Mouse (Mus musculus): ENCODE results near the gene Ccdc153. TPM values are rescaled to one million over a fixed set of nuclear protein-coding genes. Genes with fewer than 3 reads are reported as not detected.

Gene Ccdc153
- polyA plus RNA-seq, 1 experiment from 2014 or later = not detected

GRCm38 (mm10) chr9:44267319-44268026 lies 27.0 kb downstream of the Ccdc153 start:
- Histone ChIP-seq H3K4me2 (ENCODE audit: low read length) (peak overlapping the region; percentile 72), H3K4me1 (ENCODE audit: control insufficient read depth, insufficient read depth, low read depth, low read length) (peaks cover 13% of the 10 kb centered on the region), H3K9ac (ENCODE audit: low read depth, low read length) (peak overlapping the region; percentile 77), H3K9me3 (ENCODE audit: control insufficient read depth, low read length) (no peaks in the 10 kb centered on the region), H3K4me3 (ENCODE audit: low read length) (peak overlapping the region; percentile 44), H3K27ac (ENCODE audit: low read depth, low read length) (peak overlapping the region; percentile 76), H3K36me3 (ENCODE audit: control insufficient read depth, insufficient read depth, low read length) (no peaks in the 10 kb centered on the region), H3K27me3 (replicated peaks; ENCODE audit: control insufficient read depth, insufficient read depth, low read length) (no peaks in the 10 kb centered on the region)
- ATAC-seq = peak; percentile 34
- 12% methylated on average over 19 of the region's 23 CpGs for WGBS

GRCm38 (mm10) chr9:44268027-44268360 lies 27.5 kb downstream of the Ccdc153 start:
- peak overlapping the region; percentile 77 for H3K9ac ChIP-seq (ENCODE audit: low read depth, low read length)
- peak overlapping the region; percentile 72 for H3K4me2 ChIP-seq (ENCODE audit: low read length)
- ATAC-seq = peak; percentile 85
- peak overlapping the region; percentile 44 for H3K4me3 ChIP-seq (ENCODE audit: low read length)
- WGBS = 8% methylated on average over 26 of the region's 28 CpGs
- H3K36me3 ChIP-seq (ENCODE audit: control insufficient read depth, insufficient read depth, low read length) = no peaks in the 10 kb centered on the region; the same call in 1 of the 2 replicates
- peak overlapping the region; percentile 76 for H3K27ac ChIP-seq (ENCODE audit: low read depth, low read length)
- H3K9me3 ChIP-seq (ENCODE audit: control insufficient read depth, low read length) = no peaks in the 10 kb centered on the region
- H3K4me1 ChIP-seq (ENCODE audit: control insufficient read depth, insufficient read depth, low read depth, low read length) = peaks cover 13% of the 10 kb centered on the region
- H3K27me3 ChIP-seq (replicated peaks; ENCODE audit: control insufficient read depth, insufficient read depth, low read length) = no peaks in the 10 kb centered on the region

- H3K27ac ChIP-seq (ENCODE audit: low read depth, low read length) = peak within 1 kb of the TSS; percentile 76
- no peaks in the 10 kb centered on the region for H3K9me3 ChIP-seq (ENCODE audit: control insufficient read depth, low read length)
- WGBS = 84% methylated on average over 6 of the region's 6 CpGs
- no peak for ATAC-seq
- H3K4me2 ChIP-seq (ENCODE audit: low read length) = peak within 1 kb of the TSS; percentile 72
- H3K27me3 ChIP-seq (replicated peaks; ENCODE audit: control insufficient read depth, insufficient read depth, low read length) = no peaks in the 10 kb centered on the region
- peaks cover under 1% of the 10 kb centered on the region; the same call in 1 of the 2 replicates for H3K36me3 ChIP-seq (ENCODE audit: control insufficient read depth, insufficient read depth, low read length)
- peaks cover 13% of the 10 kb centered on the region for H3K4me1 ChIP-seq (ENCODE audit: control insufficient read depth, insufficient read depth, low read depth, low read length)
- peak within 1 kb of the TSS; percentile 77 for H3K9ac ChIP-seq (ENCODE audit: low read depth, low read length)
- H3K4me3 ChIP-seq (ENCODE audit: low read length) = peak within 1 kb of the TSS; percentile 44
Observed at GRCm38 (mm10) chr9:44268432-44268831, 28.0 kb downstream of the Ccdc153 start, which contains the start of gene Nlrx1. TSS of gene Nlrx1 (minus strand) at chr9:44268599.

GRCm38 (mm10) chr9:44269077-44269476 lies 28.6 kb downstream of the Ccdc153 start:
- Histone ChIP-seq H3K9me3 (ENCODE audit: control insufficient read depth, low read length) (no peaks in the 10 kb centered on the region), H3K4me1 (ENCODE audit: control insufficient read depth, insufficient read depth, low read depth, low read length) (peaks cover 13% of the 10 kb centered on the region), H3K27ac (ENCODE audit: low read depth, low read length) (no peak overlapping the region), H3K4me3 (ENCODE audit: low read length) (no peak overlapping the region), H3K36me3 (ENCODE audit: control insufficient read depth, insufficient read depth, low read length) (peaks cover 6% of the 10 kb centered on the region), H3K27me3 (replicated peaks; ENCODE audit: control insufficient read depth, insufficient read depth, low read length) (no peaks in the 10 kb centered on the region), H3K4me2 (ENCODE audit: low read length) (no peak overlapping the region), H3K9ac (ENCODE audit: low read depth, low read length) (no peak overlapping the region)
- ATAC-seq = no peak
- WGBS = 84% methylated on average over 3 of the region's 3 CpGs

- no peak overlapping the region for H3K27ac ChIP-seq (ENCODE audit: low read depth, low read length)
- no peak overlapping the region for H3K4me2 ChIP-seq (ENCODE audit: low read length)
- peaks cover 12% of the 10 kb centered on the region for H3K36me3 ChIP-seq (ENCODE audit: control insufficient read depth, insufficient read depth, low read length)
- no peak for ATAC-seq
- H3K4me3 ChIP-seq (ENCODE audit: low read length) = no peak overlapping the region
- WGBS = 79% methylated on average over 4 of the region's 4 CpGs
- H3K9ac ChIP-seq (ENCODE audit: low read depth, low read length) = no peak overlapping the region
- H3K9me3 ChIP-seq (ENCODE audit: control insufficient read depth, low read length) = no peaks in the 10 kb centered on the region
- H3K27me3 ChIP-seq (replicated peaks; ENCODE audit: control insufficient read depth, insufficient read depth, low read length) = no peaks in the 10 kb centered on the region
- peaks cover 8% of the 10 kb centered on the region for H3K4me1 ChIP-seq (ENCODE audit: control insufficient read depth, insufficient read depth, low read depth, low read length)
Observed at GRCm38 (mm10) chr9:44269973-44270372, 29.5 kb downstream of the Ccdc153 start.

GRCm38 (mm10) chr9:44283183-44283582 lies 42.7 kb downstream of the Ccdc153 start:
- H3K9ac ChIP-seq (ENCODE audit: low read depth, low read length) = no peak overlapping the region
- H3K4me1 ChIP-seq (ENCODE audit: control insufficient read depth, insufficient read depth, low read depth, low read length) = peaks cover 15% of the 10 kb centered on the region
- H3K36me3 ChIP-seq (ENCODE audit: control insufficient read depth, insufficient read depth, low read length) = peaks cover 22% of the 10 kb centered on the region
- no peak overlapping the region for H3K27ac ChIP-seq (ENCODE audit: low read depth, low read length)
- H3K27me3 ChIP-seq (replicated peaks; ENCODE audit: control insufficient read depth, insufficient read depth, low read length) = no peaks in the 10 kb centered on the region
- no peak overlapping the region for H3K4me2 ChIP-seq (ENCODE audit: low read length)
- no peak overlapping the region for H3K4me3 ChIP-seq (ENCODE audit: low read length)
- H3K9me3 ChIP-seq (ENCODE audit: control insufficient read depth, low read length) = no peaks in the 10 kb centered on the region
- no peak for ATAC-seq
- WGBS = 59% methylated on average over 5 of the region's 5 CpGs

- H3K4me1 ChIP-seq (ENCODE audit: control insufficient read depth, insufficient read depth, low read depth, low read length) = peaks cover 20% of the 10 kb centered on the region
- peaks cover 11% of the 10 kb centered on the region for H3K36me3 ChIP-seq (ENCODE audit: control insufficient read depth, insufficient read depth, low read length)
- H3K27me3 ChIP-seq (replicated peaks; ENCODE audit: control insufficient read depth, insufficient read depth, low read length) = no peaks in the 10 kb centered on the region
- H3K4me3 ChIP-seq (ENCODE audit: low read length) = peak overlapping the region; percentile 78
- peak overlapping the region; percentile 95 for H3K4me2 ChIP-seq (ENCODE audit: low read length)
- no peak for ATAC-seq
- H3K27ac ChIP-seq (ENCODE audit: low read depth, low read length) = no peak overlapping the region
- H3K9me3 ChIP-seq (ENCODE audit: control insufficient read depth, low read length) = no peaks in the 10 kb centered on the region
- H3K9ac ChIP-seq (ENCODE audit: low read depth, low read length) = peak overlapping the region; percentile 30; the same call in 1 of the 2 replicates
- 15% methylated on average over 6 of the region's 6 CpGs for WGBS
Observed at GRCm38 (mm10) chr9:44286256-44286850, 45.9 kb downstream of the Ccdc153 start.

- H3K4me3 ChIP-seq (ENCODE audit: low read length) = peak overlapping the region; percentile 78
- 0 out of 2 replicates have a peak, but pooled peaks have one; percentile 5 for ATAC-seq
- no peaks in the 10 kb centered on the region for H3K27me3 ChIP-seq (replicated peaks; ENCODE audit: control insufficient read depth, insufficient read depth, low read length)
- peaks cover 9% of the 10 kb centered on the region for H3K36me3 ChIP-seq (ENCODE audit: control insufficient read depth, insufficient read depth, low read length)
- peaks cover 20% of the 10 kb centered on the region for H3K4me1 ChIP-seq (ENCODE audit: control insufficient read depth, insufficient read depth, low read depth, low read length)
- 7% methylated on average over 11 of the region's 11 CpGs for WGBS
- peak overlapping the region; percentile 93 for H3K9ac ChIP-seq (ENCODE audit: low read depth, low read length)
- peak overlapping the region; percentile 95 for H3K4me2 ChIP-seq (ENCODE audit: low read length)
- H3K27ac ChIP-seq (ENCODE audit: low read depth, low read length) = peak overlapping the region; percentile 81
- H3K9me3 ChIP-seq (ENCODE audit: control insufficient read depth, low read length) = no peaks in the 10 kb centered on the region
Observed at GRCm38 (mm10) chr9:44287003-44287400, 46.5 kb downstream of the Ccdc153 start.

- H3K4me2 ChIP-seq (ENCODE audit: low read length) = peak overlapping the region; percentile 95
- H3K9me3 ChIP-seq (ENCODE audit: control insufficient read depth, low read length) = no peaks in the 10 kb centered on the region
- under 1% methylated on average over 39 of the region's 47 CpGs for WGBS
- peaks cover 20% of the 10 kb centered on the region for H3K4me1 ChIP-seq (ENCODE audit: control insufficient read depth, insufficient read depth, low read depth, low read length)
- peak overlapping the region; percentile 81 for H3K27ac ChIP-seq (ENCODE audit: low read depth, low read length)
- no peaks in the 10 kb centered on the region for H3K27me3 ChIP-seq (replicated peaks; ENCODE audit: control insufficient read depth, insufficient read depth, low read length)
- peaks cover 12% of the 10 kb centered on the region for H3K36me3 ChIP-seq (ENCODE audit: control insufficient read depth, insufficient read depth, low read length)
- peak overlapping the region; percentile 78 for H3K4me3 ChIP-seq (ENCODE audit: low read length)
- peak overlapping the region; percentile 93 for H3K9ac ChIP-seq (ENCODE audit: low read depth, low read length)
- peak; percentile 67 for ATAC-seq
Observed at GRCm38 (mm10) chr9:44287401-44288075, 47.1 kb downstream of the Ccdc153 start.

Measured in hindbrain, embryonic 16.5 days (tissue).